Mouse (Mus musculus) ES-Bruce4 (cell line): ENCODE measurements around the gene Vamp9. TPM values are rescaled to one million over a fixed set of nuclear protein-coding genes. Genes with fewer than 3 reads are reported as not detected.

Source experiments
- H3K27ac ChIP-seq: 2 replicates; pipeline ENCODE4 v1.5.1; 2012; ENCODE audit warnings: low read length, inconsistent platforms; ENCODE audit not compliant: insufficient read depth
- H3K27me3 ChIP-seq: 2 replicates; pipeline ENCODE4 v1.6.1; 2012; ENCODE audit warnings: mild to moderate bottlenecking, low read length, inconsistent platforms; ENCODE audit not compliant: control insufficient read depth, poor library complexity, insufficient read depth, severe bottlenecking
- H3K36me3 ChIP-seq: 2 replicates; pipeline ENCODE4 v1.6.1; 2012; ENCODE audit warnings: inconsistent platforms, mild to moderate bottlenecking, low read length, moderate library complexity; ENCODE audit not compliant: control insufficient read depth, poor library complexity, insufficient read depth, severe bottlenecking
- H3K4me1 ChIP-seq: one replicate; pipeline ENCODE4 v1.8.1; 2011; ENCODE audit warnings: low read length; ENCODE audit not compliant: control insufficient read depth, insufficient read depth
- H3K4me3 ChIP-seq: 2 replicates; pipeline ENCODE4 v1.5.1; 2011; ENCODE audit warnings: low read depth, mild to moderate bottlenecking, low read length
- H3K9ac ChIP-seq: 2 replicates; pipeline ENCODE4 v1.6.1; 2012; ENCODE audit warnings: low read depth, mild to moderate bottlenecking, inconsistent platforms; ENCODE audit not compliant: poor library complexity, severe bottlenecking
- H3K9me3 ChIP-seq: replicated peaks from 2 replicates; pipeline ENCODE4 v1.6.1; 2012; ENCODE audit warnings: mild to moderate bottlenecking, low read length, inconsistent platforms; ENCODE audit not compliant: control insufficient read depth, poor library complexity, insufficient read depth, severe bottlenecking
- CTCF ChIP-seq: IDR thresholded peaks from one replicate; pipeline ENCODE4 v1.8.1; 2011; ENCODE audit warnings: low read depth, low read length
- EP300 ChIP-seq: IDR thresholded peaks from 2 replicates; pipeline ENCODE4 v1.6.1; 2011; ENCODE audit warnings: low read depth, low read length; ENCODE audit not compliant: insufficient read depth
- POLR2A ChIP-seq: IDR thresholded peaks from one replicate; pipeline ENCODE4 v1.8.1; 2011; ENCODE audit warnings: low read length; ENCODE audit not compliant: insufficient read depth
- polyA plus RNA-seq: library from polyadenylated mRNA; stranded (reverse); fragments of >200 nt; gene quantifications from 2 replicates; pipeline ENCODE4 v1.2.4, GENCODE M21; 2011; ENCODE audit warnings: low read depth; ENCODE audit not compliant: missing spikeins, insufficient read depth, insufficient read length

The Vamp9 gene
- polyA plus RNA-seq, 1 experiment, result not detected

DNA sequence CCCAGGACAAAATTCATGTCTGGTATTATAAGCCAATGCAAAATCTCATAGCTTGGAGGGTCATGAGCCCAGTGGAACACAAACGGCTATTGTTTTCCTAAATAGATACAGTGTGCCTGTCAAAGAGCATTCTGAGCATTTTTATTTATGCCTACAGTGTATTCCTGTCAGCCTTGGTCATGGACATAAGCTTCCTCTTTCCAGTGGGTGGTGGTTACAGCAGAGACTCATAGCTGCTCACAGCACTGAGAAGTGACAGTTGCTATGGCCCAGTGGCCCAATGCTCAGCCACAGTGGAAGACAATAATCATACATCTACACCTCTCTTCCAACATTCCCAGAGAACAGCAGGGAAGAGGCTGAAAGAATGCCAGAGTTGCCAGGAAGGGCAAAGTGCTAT lies 18.9 kb upstream of the Vamp9 start:
- no peak overlapping the region for H3K27ac ChIP-seq
- H3K36me3 ChIP-seq, result no peaks in the 10 kb centered on the region
- no peaks in the 10 kb centered on the region for H3K9me3 ChIP-seq
- H3K9ac ChIP-seq, result no peak overlapping the region
- no peak for TF ChIP-seq CTCF
- TF ChIP-seq EP300, result no peak
- TF ChIP-seq POLR2A, result no peak
- H3K4me1 ChIP-seq, result no peaks in the 10 kb centered on the region
- no peaks in the 10 kb centered on the region; the same call in 1 of the 2 replicates for H3K27me3 ChIP-seq
- no peak overlapping the region for H3K4me3 ChIP-seq

DNA sequence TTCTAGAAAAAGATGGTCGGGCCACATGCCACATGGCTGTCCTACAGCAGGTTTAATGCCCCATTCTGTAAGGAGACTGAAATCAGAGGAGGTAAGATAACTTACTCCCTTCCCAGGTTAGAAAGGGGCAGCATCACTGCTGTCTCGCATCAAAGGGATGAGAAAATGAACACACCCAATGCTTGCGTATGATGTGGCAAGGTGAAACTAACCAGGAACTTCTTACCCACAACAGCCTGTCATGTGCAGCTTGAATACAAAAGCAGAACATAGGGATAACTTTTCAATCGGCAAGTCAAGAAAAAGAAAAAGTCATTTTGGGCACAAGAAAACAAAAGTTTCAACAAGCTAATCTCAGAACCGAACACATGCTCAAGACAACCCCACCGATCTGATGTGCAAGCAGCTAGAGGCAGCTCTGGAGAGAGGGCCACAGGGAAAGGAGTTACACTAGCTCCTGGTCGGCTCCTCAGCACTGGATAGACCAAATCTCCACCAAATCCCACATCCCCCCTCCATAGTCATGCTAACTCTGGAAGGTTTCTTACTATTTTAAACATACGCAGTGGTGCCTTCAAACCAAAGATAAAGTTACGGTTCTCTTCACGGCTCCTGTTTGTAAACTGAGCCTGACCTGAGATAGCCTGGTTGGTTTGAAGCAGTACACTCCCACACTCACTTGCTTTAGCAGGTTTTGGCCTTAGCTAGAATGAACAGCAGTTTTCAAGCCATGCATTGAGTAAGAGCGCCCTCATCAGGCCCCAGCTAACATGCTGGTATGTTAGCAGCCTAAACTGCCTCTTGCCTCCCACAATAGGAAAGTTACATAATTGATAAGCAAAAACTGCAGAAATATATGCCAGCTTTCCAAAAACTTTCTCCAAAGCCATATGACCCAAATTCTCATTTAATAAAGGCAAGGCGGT lies 14.3 kb upstream of the Vamp9 start:
- Histone ChIP-seq H3K4me1 (no peaks in the 10 kb centered on the region), H3K27me3 (no peaks in the 10 kb centered on the region), H3K9ac (no peak overlapping the region), H3K4me3 (no peak overlapping the region), H3K36me3 (no peaks in the 10 kb centered on the region), H3K27ac (no peak overlapping the region), H3K9me3 (no peaks in the 10 kb centered on the region)
- no peak for TF ChIP-seq EP300
- peak; percentile 54 for TF ChIP-seq CTCF

DNA sequence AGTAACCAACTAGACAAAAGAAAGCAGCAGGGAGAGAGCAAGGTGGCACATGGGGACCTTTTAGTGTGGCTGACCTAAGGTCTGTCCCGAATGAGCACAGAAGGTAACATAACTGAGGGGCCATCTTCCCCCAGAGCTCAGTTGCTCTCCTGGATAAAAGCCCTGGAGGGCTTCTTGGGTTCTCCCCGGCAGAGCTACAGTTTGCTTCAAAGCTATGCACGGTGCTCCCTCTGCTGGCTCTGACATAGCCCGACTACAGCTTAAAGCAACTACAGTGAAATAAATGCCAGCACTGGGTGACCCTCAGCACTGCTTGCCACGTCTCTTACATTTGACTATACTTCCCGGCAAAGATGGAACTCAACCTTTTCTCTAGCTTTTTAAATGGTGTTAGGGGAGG lies 6.0 kb upstream of the Vamp9 start:
- Histone ChIP-seq H3K27ac (no peak overlapping the region), H3K36me3 (no peaks in the 10 kb centered on the region), H3K4me3 (no peak overlapping the region), H3K4me1 (no peaks in the 10 kb centered on the region), H3K9ac (no peak overlapping the region), H3K27me3 (no peaks in the 10 kb centered on the region), H3K9me3 (no peaks in the 10 kb centered on the region)
- TF ChIP-seq CTCF (peak; percentile 51), POLR2A (no peak)

DNA sequence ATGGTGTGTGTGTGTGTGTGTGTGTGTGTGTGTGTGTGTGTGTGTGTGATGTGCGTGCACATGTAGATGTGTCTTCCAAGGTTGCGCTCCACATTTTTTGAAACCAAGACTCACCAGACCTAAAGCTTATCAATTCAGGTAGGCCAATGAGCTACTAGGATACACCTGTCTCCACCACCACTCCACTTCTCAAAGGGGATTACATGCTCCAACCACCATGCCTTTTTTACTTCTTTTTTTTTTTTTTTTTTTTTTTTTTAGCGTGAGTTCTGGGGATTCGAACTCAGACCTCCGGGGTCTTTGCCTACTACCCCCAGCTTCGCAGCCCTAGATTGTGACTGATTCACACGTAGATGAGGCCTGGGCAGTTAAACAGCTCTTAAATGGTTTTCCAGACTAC lies 323 bp upstream of the Vamp9 start:
- no peaks in the 10 kb centered on the region for H3K4me1 ChIP-seq
- H3K9ac ChIP-seq, result no peak overlapping the region
- TF ChIP-seq CTCF, result no peak
- TF ChIP-seq EP300, result no peak
- no peak for TF ChIP-seq POLR2A
- no peaks in the 10 kb centered on the region for H3K9me3 ChIP-seq
- no peak overlapping the region for H3K27ac ChIP-seq
- H3K27me3 ChIP-seq, result no peaks in the 10 kb centered on the region
- H3K4me3 ChIP-seq, result no peak overlapping the region
- H3K36me3 ChIP-seq, result no peaks in the 10 kb centered on the region

DNA sequence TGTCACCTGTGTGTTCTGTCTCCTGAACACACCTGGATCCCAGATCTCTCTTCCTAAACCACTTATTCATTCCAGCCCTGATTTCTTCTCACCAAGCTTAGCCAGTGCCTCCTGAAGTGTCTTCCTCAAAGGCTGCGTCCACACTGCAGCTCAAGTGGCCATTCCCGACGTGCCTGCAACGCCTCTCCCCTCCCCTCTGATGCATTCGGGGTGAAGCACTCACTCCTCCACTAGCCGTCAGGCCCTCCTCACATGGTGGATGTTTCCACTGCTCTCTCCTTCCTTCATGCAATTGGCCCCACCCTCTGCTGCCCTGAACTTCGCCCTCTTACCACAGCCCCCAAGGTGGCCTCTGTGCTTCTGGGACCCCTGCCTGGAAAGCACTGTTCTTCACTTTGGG lies 9.4 kb downstream of the Vamp9 start:
- no peaks in the 10 kb centered on the region for H3K4me1 ChIP-seq
- no peaks in the 10 kb centered on the region for H3K36me3 ChIP-seq
- TF ChIP-seq CTCF, result no peak
- TF ChIP-seq POLR2A, result no peak
- TF ChIP-seq EP300, result no peak
- no peak overlapping the region for H3K27ac ChIP-seq
- H3K9ac ChIP-seq, result no peak overlapping the region
- H3K4me3 ChIP-seq, result no peak overlapping the region
- H3K9me3 ChIP-seq, result no peaks in the 10 kb centered on the region; the same call in 1 of the 2 replicates
- H3K27me3 ChIP-seq, result no peaks in the 10 kb centered on the region

DNA sequence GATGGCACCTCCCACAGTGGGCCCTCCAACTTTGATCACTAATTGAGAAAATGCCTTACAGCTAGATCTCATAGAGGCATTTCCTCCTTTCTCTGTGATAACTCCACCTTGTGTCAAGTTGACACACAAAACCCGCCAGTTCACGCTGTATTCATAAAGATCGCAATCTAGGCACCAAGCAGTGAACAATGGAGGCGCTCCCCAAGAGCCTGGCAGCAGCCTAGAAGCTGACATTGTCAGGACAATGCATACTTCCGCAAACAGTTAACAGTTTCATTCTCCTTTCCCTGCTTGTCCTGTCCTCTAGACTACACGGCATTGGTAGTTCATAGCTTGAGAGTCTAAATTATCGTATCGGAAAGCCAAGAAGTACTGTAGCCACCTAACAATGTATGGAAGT lies 16.0 kb downstream of the Vamp9 start:
- Histone ChIP-seq H3K27me3 (no peaks in the 10 kb centered on the region), H3K4me3 (no peak overlapping the region), H3K9me3 (no peaks in the 10 kb centered on the region), H3K9ac (no peak overlapping the region), H3K4me1 (no peaks in the 10 kb centered on the region), H3K36me3 (no peaks in the 10 kb centered on the region), H3K27ac (no peak overlapping the region)
- TF ChIP-seq EP300 (no peak), CTCF (no peak), POLR2A (no peak)
